Mouse (Mus musculus) olfactory bulb, adult 2 months (tissue): ENCODE results near the gene Adam6b. TPM values are rescaled to one million over a fixed set of nuclear protein-coding genes. Genes with fewer than 3 reads are reported as not detected.
"Not testable (repeated sequence)": the region's sequence is repeated elsewhere in the genome, so short reads cannot be mapped to it uniquely, and the experiment has no call there.

Experiments
- H3K27ac ChIP-seq: fragments of 200-500 bp; 2 replicates; pipeline ENCODE4 v1.5.1; 2012; ENCODE audit warnings: low read depth, low read length; ENCODE audit not compliant: insufficient read depth
- H3K4me1 ChIP-seq: fragments of 200-500 bp; 2 replicates; pipeline ENCODE4 v1.6.1; 2012; ENCODE audit warnings: low read length; ENCODE audit not compliant: control insufficient read depth, insufficient read depth
- H3K4me3 ChIP-seq: fragments of 200-500 bp; 2 replicates; pipeline ENCODE4 v1.5.1; 2012; ENCODE audit warnings: mild to moderate bottlenecking, low read depth, low read length, moderate library complexity; ENCODE audit not compliant: insufficient read depth
- CTCF ChIP-seq: fragments of 200-500 bp; IDR thresholded peaks from 2 replicates; pipeline ENCODE4 v1.5.1; 2012; ENCODE audit warnings: low read depth, mild to moderate bottlenecking, low read length, moderate library complexity; ENCODE audit not compliant: insufficient read depth
- POLR2A ChIP-seq: fragments of 200-500 bp; IDR thresholded peaks from 2 replicates; pipeline ENCODE4 v1.6.1; 2012; ENCODE audit warnings: mild to moderate bottlenecking, low read depth, low read length, moderate library complexity; ENCODE audit not compliant: insufficient read depth
- WGBS: fragments of 180-500 bp; shearing (Covaris S2); methylation state at CpG from one replicate; pipeline ENCODE4 v1.1.7; 2018; 5-methylcytosine and 5-hydroxymethylcytosine counted together
- polyA plus RNA-seq: library from polyadenylated mRNA; stranded (reverse); fragments of >200 nt; gene quantifications from 2 replicates; pipeline ENCODE4 v1.2.4, GENCODE M21; 2012; ENCODE audit warnings: low replicate concordance; ENCODE audit not compliant: missing spikeins, insufficient read depth, insufficient read length

Gene Adam6b
- not detected in 2 replicates for polyA plus RNA-seq

DNA sequence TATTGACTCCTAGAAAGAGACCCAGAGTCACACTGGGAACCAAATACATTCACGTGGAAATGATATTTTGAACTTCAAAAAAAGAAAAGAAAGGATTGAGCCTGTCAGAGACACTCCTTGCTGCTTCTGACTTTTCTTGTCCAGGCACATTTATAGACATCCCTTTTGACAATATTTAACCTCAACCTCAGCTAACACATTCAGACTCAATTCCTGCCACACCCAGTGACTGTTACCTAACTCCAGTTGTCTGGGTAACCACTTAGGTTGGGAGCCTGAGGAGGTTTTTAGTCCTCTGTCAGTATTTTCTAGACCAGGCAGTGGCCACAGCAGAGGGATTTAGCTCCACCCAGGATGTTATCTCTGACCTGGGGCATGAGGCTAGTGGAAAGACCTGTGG, at the start of gene Adam6b:
TSS of gene Adam6b (plus strand) at position 301 of the 400 bp plus-strand sequence.
- 69% methylated on average over 1 of the region's 1 CpGs for WGBS
- not testable (repeated sequence) for H3K4me1 ChIP-seq, H3K4me3 ChIP-seq, H3K27ac ChIP-seq

DNA sequence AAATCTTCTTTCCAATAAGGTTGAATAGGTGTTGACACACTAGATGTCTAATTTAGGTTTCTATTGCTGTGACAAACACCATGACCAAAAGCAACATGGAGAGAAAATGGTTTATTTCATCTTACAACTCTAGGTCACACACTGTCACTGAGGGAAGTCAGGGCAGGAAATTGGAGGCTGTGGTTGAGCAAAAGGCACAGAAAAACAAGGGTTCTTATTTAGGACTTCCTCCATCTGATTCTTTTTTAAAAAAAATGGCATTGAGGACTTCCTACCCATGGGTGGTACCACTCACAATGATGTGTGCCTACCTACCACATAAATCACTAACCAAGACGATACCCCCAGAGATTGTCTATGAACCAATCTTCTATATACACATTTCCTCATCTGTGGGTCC, 43.2 kb upstream of the Adam6b start:
- 88% methylated on average over 1 of the region's 1 CpGs for WGBS
- Histone ChIP-seq H3K4me1 (no peaks in the 10 kb centered on the region), H3K4me3 (no peak overlapping the region), H3K27ac (no peak overlapping the region)
- TF ChIP-seq CTCF (no peak), POLR2A (no peak)

DNA sequence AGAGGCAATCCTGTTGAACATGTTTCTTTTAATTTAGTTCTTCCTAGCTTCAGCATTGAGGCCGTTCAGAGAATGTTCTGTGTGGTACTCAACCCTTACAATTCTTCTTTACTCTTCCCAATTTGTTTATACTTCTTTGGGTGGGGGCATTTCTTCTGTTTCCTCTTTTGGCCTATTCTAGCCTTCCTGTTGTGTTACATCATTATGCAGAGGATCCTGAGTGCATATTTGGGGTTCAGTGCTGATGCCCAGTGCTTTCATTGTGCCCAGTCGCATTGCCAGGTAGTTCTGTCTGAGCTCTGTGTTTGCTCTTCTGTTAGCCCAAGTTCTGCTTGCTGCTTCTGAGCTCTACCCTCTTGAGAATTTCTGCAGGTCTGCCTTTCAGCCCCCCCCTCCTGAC, 13.1 kb upstream of the Adam6b start:
- Histone ChIP-seq H3K4me3 (no peak overlapping the region), H3K4me1 (no peaks in the 10 kb centered on the region), H3K27ac (no peak overlapping the region)
- no peak for TF ChIP-seq POLR2A
- no peak for TF ChIP-seq CTCF
- 78% methylated on average over 2 of the region's 2 CpGs for WGBS

- WGBS: 73% methylated on average over 2 of the region's 2 CpGs
- Histone ChIP-seq H3K27ac (no peak overlapping the region), H3K4me1 (no peaks in the 10 kb centered on the region), H3K4me3 (no peak overlapping the region)
- TF ChIP-seq POLR2A (no peak), CTCF (no peak)
Measured at GRCm38 (mm10) chr12:113482147-113482546, 7.2 kb upstream of the Adam6b start.

DNA sequence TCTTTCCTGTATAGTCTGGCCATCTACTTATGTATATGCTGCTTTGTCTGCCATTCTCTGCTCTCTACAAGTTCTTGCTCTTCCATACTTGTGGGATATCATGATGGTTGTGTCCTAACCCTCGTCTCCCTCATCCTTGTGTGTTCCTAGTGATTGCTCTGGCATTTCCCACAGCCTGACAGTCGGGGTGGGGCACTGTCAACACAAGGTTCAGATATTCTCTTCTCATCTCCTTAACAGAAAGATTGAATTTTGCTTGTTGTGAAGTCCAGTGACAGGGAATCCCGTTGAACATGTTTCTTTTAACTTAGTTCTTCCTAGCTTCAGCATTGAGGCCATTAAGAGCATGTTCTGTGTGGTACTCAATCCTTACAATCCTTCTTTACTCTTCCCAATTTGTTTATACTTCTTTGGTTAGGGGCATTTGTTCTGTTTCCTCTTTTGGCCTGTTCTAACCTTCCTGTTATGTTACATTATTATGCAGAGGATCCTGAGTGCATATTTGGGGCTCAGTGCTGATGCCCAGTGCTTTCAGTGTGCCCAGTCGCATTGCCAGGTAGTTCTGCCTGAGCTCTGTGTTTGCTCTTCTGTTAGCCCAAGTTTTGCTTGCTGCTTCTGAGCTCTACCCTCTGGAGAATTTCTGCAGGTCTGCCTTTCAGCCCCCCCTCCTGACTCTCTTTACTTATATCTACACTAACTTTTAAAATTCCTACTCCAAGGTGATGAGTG, 6.5 kb upstream of the Adam6b start:
- H3K27ac ChIP-seq: no peak overlapping the region
- WGBS: 44% methylated on average over 4 of the region's 4 CpGs
- TF ChIP-seq POLR2A: no peak
- no peak for TF ChIP-seq CTCF
- H3K4me3 ChIP-seq: no peak overlapping the region
- no peaks in the 10 kb centered on the region for H3K4me1 ChIP-seq

- 87% methylated on average over 2 of the region's 2 CpGs for WGBS
- no peak for TF ChIP-seq POLR2A
- no peak for TF ChIP-seq CTCF
- Histone ChIP-seq H3K27ac (no peak overlapping the region), H3K4me3 (no peak overlapping the region), H3K4me1 (no peaks in the 10 kb centered on the region)
Measured at GRCm38 (mm10) chr12:113483492-113484162, 5.7 kb upstream of the Adam6b start.

DNA sequence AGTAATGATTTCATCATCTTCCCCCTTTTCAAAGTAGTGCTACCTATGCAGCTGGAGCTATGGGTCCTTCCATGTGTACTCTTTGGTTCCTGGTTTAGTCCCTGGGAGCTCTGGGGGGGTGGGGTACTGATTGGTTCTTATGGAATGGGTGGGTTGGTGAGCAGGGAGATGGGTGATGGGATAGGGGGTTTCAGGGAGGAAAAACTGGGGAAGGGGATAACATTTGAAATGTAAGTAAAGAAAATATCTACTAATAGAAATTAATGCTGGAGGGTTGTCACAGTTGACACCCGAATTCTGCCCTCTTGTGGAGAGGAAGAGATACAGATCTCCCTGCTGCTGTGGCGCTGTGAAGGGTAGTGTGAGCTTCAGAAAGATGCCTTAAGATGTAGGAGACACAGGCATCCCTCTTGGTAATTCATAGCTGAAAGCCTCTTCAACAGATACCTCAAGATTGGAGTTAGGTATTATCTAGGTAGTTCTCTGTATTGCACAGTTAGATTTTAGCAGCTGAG, 4.3 kb upstream of the Adam6b start:
- H3K4me3 ChIP-seq: no peak overlapping the region

GRCm38 (mm10) chr12:113487693-113488092, 1.6 kb upstream of the Adam6b start:
- not testable (repeated sequence) for H3K4me3 ChIP-seq, H3K4me1 ChIP-seq, H3K27ac ChIP-seq

More for the DNA sequence above, 4.3 kb upstream of the Adam6b start:
- 34% methylated on average over 2 of the region's 2 CpGs for WGBS
- TF ChIP-seq POLR2A: no peak
- Histone ChIP-seq H3K27ac (no peak overlapping the region), H3K4me1 (no peaks in the 10 kb centered on the region)

GRCm38 (mm10) chr12:113525901-113526300, 36.6 kb downstream of the Adam6b start:
- TF ChIP-seq CTCF: no peak
- no peak for TF ChIP-seq POLR2A
- 80% methylated on average over 2 of the region's 2 CpGs for WGBS
- Histone ChIP-seq H3K4me3 (no peak overlapping the region), H3K4me1 (no peaks in the 10 kb centered on the region), H3K27ac (no peak overlapping the region)

Other genes starting within 250 kb of the Adam6b start
- not detected in 2 replicates for gene Adam6a, start 54.4 kb downstream of the Adam6b start, polyA plus RNA-seq